Mouse (Mus musculus): Measurements from ENCODE around the gene Ipmk. TPM values are rescaled to one million over a fixed set of nuclear protein-coding genes. Genes with fewer than 3 reads are reported as not detected.
A peak's percentile ranks its signal among the peaks of the same experiment; 100 is the strongest.

The Ipmk gene
- polyA plus RNA-seq, 1 experiment from 2014 or later = 32.4 TPM

DNA sequence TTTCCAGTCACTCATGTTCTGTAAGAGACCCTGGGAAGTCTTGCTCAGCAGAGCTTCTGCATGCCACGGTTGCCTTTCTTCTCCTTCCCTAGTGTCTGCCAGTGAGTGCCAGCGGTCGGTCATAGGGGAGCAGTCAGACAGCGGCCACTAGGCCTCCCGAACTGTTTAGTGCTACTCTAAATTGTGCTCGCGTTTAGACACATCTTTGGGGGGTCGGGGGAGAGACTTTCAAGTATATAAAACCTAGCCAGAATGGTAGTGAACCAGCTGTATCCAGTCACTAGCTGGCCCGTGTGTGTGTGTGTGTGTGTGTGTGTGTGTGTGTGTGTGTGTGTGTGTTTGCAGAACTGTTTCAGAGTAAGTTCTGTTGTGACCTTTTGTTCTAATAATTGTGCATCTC is 6.3 kb downstream of the Ipmk start:
- Histone ChIP-seq H3K36me3 (ENCODE audit: control insufficient read depth, insufficient read depth) (peaks cover 13% of the 10 kb centered on the region; the same call in 1 of the 2 replicates), H3K4me2 (replicated peaks; ENCODE audit: low read depth) (no peak overlapping the region), H3K27ac (ENCODE audit: low read depth, low read length) (no peak overlapping the region), H3K4me1 (replicated peaks; ENCODE audit: control insufficient read depth, insufficient read depth, low read length) (no peaks in the 10 kb centered on the region; the same call in 1 of the 2 replicates), H3K4me3 (ENCODE audit: low read depth, low read length) (no peak overlapping the region), H3K27me3 (replicated peaks; ENCODE audit: control insufficient read depth, insufficient read depth, low read length) (no peaks in the 10 kb centered on the region), H3K9ac (ENCODE audit: low read depth, low read length) (no peak overlapping the region), H3K9me3 (ENCODE audit: control insufficient read depth) (no peaks in the 10 kb centered on the region)
- TF ChIP-seq CTCF (IDR thresholded peaks at IDR 0.05; ENCODE audit: low read depth) = no peak
- 50% methylated on average over 9 of the region's 9 CpGs for WGBS
- no peak for ATAC-seq

GRCm38 (mm10) chr10:71354947-71355346 is 7.4 kb downstream of the Ipmk start:
- no peaks in the 10 kb centered on the region for H3K27me3 ChIP-seq (replicated peaks; ENCODE audit: control insufficient read depth, insufficient read depth, low read length)
- H3K9ac ChIP-seq (ENCODE audit: low read depth, low read length) = no peak overlapping the region
- TF ChIP-seq CTCF (IDR thresholded peaks at IDR 0.05; ENCODE audit: low read depth) = no peak
- H3K27ac ChIP-seq (ENCODE audit: low read depth, low read length) = no peak overlapping the region
- H3K9me3 ChIP-seq (ENCODE audit: control insufficient read depth) = no peaks in the 10 kb centered on the region
- H3K4me2 ChIP-seq (replicated peaks; ENCODE audit: low read depth) = no peak overlapping the region; the same call in 1 of the 2 replicates
- WGBS = 78% methylated on average over 12 of the region's 12 CpGs
- no peak for ATAC-seq
- H3K4me3 ChIP-seq (ENCODE audit: low read depth, low read length) = no peak overlapping the region
- H3K36me3 ChIP-seq (ENCODE audit: control insufficient read depth, insufficient read depth) = peaks cover 13% of the 10 kb centered on the region; the same call in 1 of the 2 replicates
- no peaks in the 10 kb centered on the region; the same call in 1 of the 2 replicates for H3K4me1 ChIP-seq (replicated peaks; ENCODE audit: control insufficient read depth, insufficient read depth, low read length)

GRCm38 (mm10) chr10:71361044-71361443 is 13.5 kb downstream of the Ipmk start:
- no peaks in the 10 kb centered on the region; the same call in none of the 2 replicates for H3K4me1 ChIP-seq (replicated peaks; ENCODE audit: control insufficient read depth, insufficient read depth, low read length)
- TF ChIP-seq CTCF (IDR thresholded peaks at IDR 0.05; ENCODE audit: low read depth) = no peak
- ATAC-seq = no peak
- H3K27me3 ChIP-seq (replicated peaks; ENCODE audit: control insufficient read depth, insufficient read depth, low read length) = no peaks in the 10 kb centered on the region
- H3K4me2 ChIP-seq (replicated peaks; ENCODE audit: low read depth) = no peak overlapping the region
- H3K9ac ChIP-seq (ENCODE audit: low read depth, low read length) = no peak overlapping the region
- H3K9me3 ChIP-seq (ENCODE audit: control insufficient read depth) = no peaks in the 10 kb centered on the region
- 71% methylated on average over 7 of the region's 7 CpGs for WGBS
- H3K4me3 ChIP-seq (ENCODE audit: low read depth, low read length) = no peak overlapping the region
- H3K27ac ChIP-seq (ENCODE audit: low read depth, low read length) = no peak overlapping the region
- H3K36me3 ChIP-seq (ENCODE audit: control insufficient read depth, insufficient read depth) = peaks cover 25% of the 10 kb centered on the region

DNA sequence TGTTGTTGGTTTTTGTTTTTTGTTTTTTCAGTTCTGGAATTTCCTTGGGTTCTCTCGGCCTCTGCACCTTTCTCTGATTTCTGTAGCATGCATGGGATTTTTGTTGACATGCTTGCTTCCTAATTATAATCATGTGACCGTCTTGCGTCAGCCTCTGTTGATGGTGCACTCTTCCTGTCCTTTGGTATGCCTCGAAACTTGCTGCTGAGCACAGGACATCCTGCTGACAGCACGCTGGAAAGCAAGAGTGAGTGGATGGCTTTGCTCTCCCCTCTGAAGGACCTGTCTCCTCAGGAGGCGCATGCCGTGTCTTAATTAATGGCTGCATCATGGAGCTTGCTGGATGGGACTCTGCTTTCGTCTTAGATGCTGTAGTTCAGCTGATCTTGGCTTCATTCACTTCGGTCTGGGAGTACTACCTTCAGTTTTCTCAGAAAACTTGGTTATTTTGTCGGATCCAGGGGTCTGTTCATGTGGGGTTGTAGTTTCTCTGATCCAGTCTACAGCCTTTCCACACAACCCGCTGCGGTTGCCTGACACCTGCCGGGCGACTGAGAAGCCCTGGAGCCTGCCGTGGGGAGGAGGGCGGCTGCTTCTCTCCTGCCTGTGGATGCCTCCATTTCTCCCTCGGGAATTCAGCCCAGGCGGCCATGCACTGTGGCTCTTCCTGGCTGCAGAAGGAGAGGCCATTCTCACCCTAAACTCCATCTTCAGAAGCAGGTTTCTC is 14.4 kb downstream of the Ipmk start:
- Histone ChIP-seq H3K27me3 (replicated peaks; ENCODE audit: control insufficient read depth, insufficient read depth, low read length) (no peaks in the 10 kb centered on the region), H3K4me2 (replicated peaks; ENCODE audit: low read depth) (0 out of 2 replicates have a peak overlapping the region, but pooled peaks have one; percentile 32), H3K9ac (ENCODE audit: low read depth, low read length) (no peak overlapping the region), H3K4me3 (ENCODE audit: low read depth, low read length) (no peak overlapping the region), H3K27ac (ENCODE audit: low read depth, low read length) (no peak overlapping the region; the same call in 1 of the 2 replicates), H3K36me3 (ENCODE audit: control insufficient read depth, insufficient read depth) (peaks cover 22% of the 10 kb centered on the region), H3K4me1 (replicated peaks; ENCODE audit: control insufficient read depth, insufficient read depth, low read length) (no peaks in the 10 kb centered on the region; the same call in 1 of the 2 replicates), H3K9me3 (ENCODE audit: control insufficient read depth) (no peaks in the 10 kb centered on the region)
- no peak for TF ChIP-seq CTCF (IDR thresholded peaks at IDR 0.05; ENCODE audit: low read depth)
- no peak for ATAC-seq
- 42% methylated on average over 18 of the region's 18 CpGs for WGBS

DNA sequence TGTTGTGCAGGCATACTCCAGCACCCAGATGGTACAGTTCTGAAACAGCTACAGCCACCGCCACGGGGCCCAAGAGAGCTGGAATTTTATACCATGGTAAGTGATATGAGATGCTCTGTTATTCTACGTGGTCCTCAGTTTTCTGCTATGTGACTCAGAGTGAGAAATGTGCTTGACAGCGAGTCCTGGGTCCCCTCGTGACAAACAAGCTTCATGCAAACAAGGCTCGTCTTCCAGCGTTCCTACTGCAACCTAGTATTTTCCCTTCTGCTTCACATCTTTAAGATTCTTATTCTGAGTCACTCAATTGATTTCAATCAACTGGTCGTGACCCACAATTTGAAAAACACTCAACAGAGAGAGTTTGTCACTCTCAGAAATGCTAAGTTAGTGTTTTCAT is 15.9 kb downstream of the Ipmk start:
- Histone ChIP-seq H3K27me3 (replicated peaks; ENCODE audit: control insufficient read depth, insufficient read depth, low read length) (no peaks in the 10 kb centered on the region), H3K4me3 (ENCODE audit: low read depth, low read length) (no peak overlapping the region), H3K9ac (ENCODE audit: low read depth, low read length) (no peak overlapping the region), H3K27ac (ENCODE audit: low read depth, low read length) (no peak overlapping the region), H3K36me3 (ENCODE audit: control insufficient read depth, insufficient read depth) (peaks cover 27% of the 10 kb centered on the region), H3K4me1 (replicated peaks; ENCODE audit: control insufficient read depth, insufficient read depth, low read length) (no peaks in the 10 kb centered on the region; the same call in 1 of the 2 replicates), H3K4me2 (replicated peaks; ENCODE audit: low read depth) (no peak overlapping the region), H3K9me3 (ENCODE audit: control insufficient read depth) (no peaks in the 10 kb centered on the region)
- WGBS = 86% methylated on average over 8 of the region's 8 CpGs
- TF ChIP-seq CTCF (IDR thresholded peaks at IDR 0.05; ENCODE audit: low read depth) = no peak
- no peak for ATAC-seq

GRCm38 (mm10) chr10:71363858-71364257 is 16.3 kb downstream of the Ipmk start:
- no peak overlapping the region for H3K4me3 ChIP-seq (ENCODE audit: low read depth, low read length)
- no peaks in the 10 kb centered on the region for H3K9me3 ChIP-seq (ENCODE audit: control insufficient read depth)
- no peak overlapping the region for H3K9ac ChIP-seq (ENCODE audit: low read depth, low read length)
- no peak overlapping the region for H3K27ac ChIP-seq (ENCODE audit: low read depth, low read length)
- H3K27me3 ChIP-seq (replicated peaks; ENCODE audit: control insufficient read depth, insufficient read depth, low read length) = no peaks in the 10 kb centered on the region
- peaks cover 27% of the 10 kb centered on the region for H3K36me3 ChIP-seq (ENCODE audit: control insufficient read depth, insufficient read depth)
- whole genome bisulfite sequencing = 96% methylated on average over 10 of the region's 10 CpGs
- H3K4me1 ChIP-seq (replicated peaks; ENCODE audit: control insufficient read depth, insufficient read depth, low read length) = no peaks in the 10 kb centered on the region; the same call in 1 of the 2 replicates
- no peak for ATAC-seq
- no peak overlapping the region for H3K4me2 ChIP-seq (replicated peaks; ENCODE audit: low read depth)
- no peak for TF ChIP-seq CTCF (IDR thresholded peaks at IDR 0.05; ENCODE audit: low read depth)

Measured in intestine, postnatal 0 days (tissue).